In the genomic region with DNA sequence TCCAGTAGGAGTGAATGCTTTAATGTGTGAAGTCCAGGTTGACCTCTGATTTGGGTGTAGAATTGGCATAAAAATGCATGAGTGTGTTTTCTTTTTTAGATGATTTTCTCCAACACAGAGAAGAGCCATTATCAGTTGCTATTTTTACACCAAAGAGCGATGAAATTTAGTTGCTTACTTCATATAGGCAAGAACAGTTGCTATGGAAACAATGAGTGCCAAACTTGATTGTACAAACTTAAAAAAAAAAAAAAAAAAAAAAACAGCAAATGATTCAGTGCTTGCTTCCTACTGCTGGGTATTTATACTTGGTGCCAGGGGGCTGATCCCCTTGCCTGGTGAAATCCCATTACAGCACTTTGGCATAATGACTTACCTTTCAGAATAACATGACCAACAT, we compare ENCODE assay signal across 30 mouse cellular contexts.
A peak's percentile ranks its signal among the peaks of the same experiment; 100 is the strongest.
DNase-seq lines count a peak whose midpoint lies in the region; ATAC-seq and TF ChIP-seq lines count a peak whose summit lies in the region.
"Had no signal": no experiment of that assay in that cellular context is flagged by ENCODE, and none has a peak within 500 bp of the region (broad histone marks: within the 10 kb centered on the region; RNA-seq: fewer than 3 reads in every experiment).

No protein-coding gene starts in this region.

- H3K4me2 ChIP-seq in forebrain, embryonic 14.5 days (ENCODE audit: low read length) = no peak overlapping the region
- no peak overlapping the region for H3K4me2 ChIP-seq in hindbrain, embryonic 16.5 days (ENCODE audit: low read length)
- H3K4me2 ChIP-seq in hindbrain, embryonic 13.5 days = no peak overlapping the region
- no peak overlapping the region for H3K4me2 ChIP-seq in midbrain, postnatal 0 days (ENCODE audit: low read depth, low read length, poor library complexity, severe bottlenecking)
- H3K4me2 ChIP-seq in midbrain, embryonic 15.5 days = no peak overlapping the region
- H3K4me2 ChIP-seq: embryonic facial prominence, embryonic 13.5 days; heart, embryonic 11.5 days; hindbrain, embryonic 14.5 days; kidney, embryonic 15.5 days; limb, embryonic 12.5 days; liver, embryonic 15.5 days; lung, embryonic 14.5 days had no signal

- H3K9me3 ChIP-seq in forebrain, embryonic 14.5 days (replicated peaks; ENCODE audit: control insufficient read depth, low read length) = no peaks in the 10 kb centered on the region
- H3K9me3 ChIP-seq in forebrain, embryonic 10.5 days = no peaks in the 10 kb centered on the region
- H3K9me3 ChIP-seq in hindbrain, embryonic 16.5 days (ENCODE audit: control insufficient read depth, low read length) = no peaks in the 10 kb centered on the region
- H3K9me3 ChIP-seq in hindbrain, embryonic 13.5 days = no peaks in the 10 kb centered on the region
- H3K9me3 ChIP-seq in midbrain, postnatal 0 days (ENCODE audit: low read length) = no peaks in the 10 kb centered on the region
- no peaks in the 10 kb centered on the region for H3K9me3 ChIP-seq in midbrain, embryonic 15.5 days
- H3K9me3 ChIP-seq: embryonic facial prominence, embryonic 13.5 days; kidney, embryonic 15.5 days; limb, embryonic 12.5 days; liver, embryonic 15.5 days had no signal

- H3K4me1 ChIP-seq in forebrain, embryonic 14.5 days (ENCODE audit: control insufficient read depth, insufficient read depth, low read length) = no peaks in the 10 kb centered on the region
- no peaks in the 10 kb centered on the region for H3K4me1 ChIP-seq in forebrain, embryonic 10.5 days
- H3K4me1 ChIP-seq in hindbrain, embryonic 16.5 days (ENCODE audit: control insufficient read depth, insufficient read depth, low read depth, low read length) = no peaks in the 10 kb centered on the region
- no peaks in the 10 kb centered on the region for H3K4me1 ChIP-seq in hindbrain, embryonic 13.5 days (replicated peaks)
- H3K4me1 ChIP-seq in midbrain, postnatal 0 days (ENCODE audit: insufficient read depth, low read length) = no peaks in the 10 kb centered on the region
- no peaks in the 10 kb centered on the region for H3K4me1 ChIP-seq in midbrain, embryonic 15.5 days
- no peaks in the 10 kb centered on the region for H3K4me1 ChIP-seq in thymus, adult 2 months (replicated peaks; ENCODE audit: control insufficient read depth, insufficient read depth, low read length)
- H3K4me1 ChIP-seq: embryonic facial prominence, embryonic 13.5 days; kidney, embryonic 15.5 days; limb, embryonic 12.5 days; liver, embryonic 15.5 days had no signal

- TF ChIP-seq CTCF in midbrain, postnatal 0 days (IDR thresholded peaks at IDR 0.05) = no peak
- no peak for TF ChIP-seq CTCF in thymus, adult 2 months (IDR thresholded peaks at IDR 0.05; ENCODE audit: borderline replicate concordance, control insufficient read depth, extremely low read depth, insufficient read depth, low read length, poor library complexity)

- no peak for ATAC-seq in forebrain, embryonic 14.5 days
- peak; percentile 67 for ATAC-seq in hindbrain, embryonic 16.5 days
- ATAC-seq in hindbrain, embryonic 13.5 days (ENCODE audit: low FRiP score) = no peak
- ATAC-seq in midbrain, postnatal 0 days (ENCODE audit: low FRiP score) = no peak
- ATAC-seq in midbrain, embryonic 15.5 days (replicated peaks) = no peak
- ATAC-seq: activated CD4-positive, CD25-positive, alpha-beta regulatory T cell, adult 4 months had no signal

- H3K27ac ChIP-seq in forebrain, embryonic 14.5 days (ENCODE audit: low read depth, low read length) = no peak overlapping the region
- no peak overlapping the region for H3K27ac ChIP-seq in forebrain, embryonic 10.5 days
- no peak overlapping the region for H3K27ac ChIP-seq in hindbrain, embryonic 16.5 days (ENCODE audit: low read depth, low read length)
- H3K27ac ChIP-seq in hindbrain, embryonic 13.5 days = no peak overlapping the region
- no peak overlapping the region for H3K27ac ChIP-seq in midbrain, postnatal 0 days (ENCODE audit: low read depth, low read length)
- no peak overlapping the region for H3K27ac ChIP-seq in midbrain, embryonic 15.5 days
- no peak overlapping the region for H3K27ac ChIP-seq in thymus, adult 2 months (ENCODE audit: control insufficient read depth, insufficient read depth, low read length)
- H3K27ac ChIP-seq: embryonic facial prominence, embryonic 13.5 days; hindbrain, embryonic 14.5 days; kidney, embryonic 15.5 days; limb, embryonic 12.5 days; liver, embryonic 15.5 days had no signal

- peak; percentile 38 for DNase-seq in forebrain, embryonic 14.5 days (ENCODE audit: low spot score)
- DNase-seq in forebrain, embryonic 10.5 days (ENCODE audit: extremely low spot score, low spot score) = no peak
- peak; percentile 51 for DNase-seq in midbrain, postnatal 0 days (ENCODE audit: low spot score)
- peak; percentile 66 for DNase-seq in telencephalon, adult 2 months (ENCODE audit: low read depth, low spot score)
- DNase-seq in thymus, adult 2 months = no peak
- DNase-seq: adrenal gland, adult 2 months; cerebellum, adult 11-12 months; cerebellum, adult 9-11 months; gastrocnemius, postnatal 25 days; heart, adult 18-20 months; heart, postnatal 36 days; kidney, adult 18-20 months; kidney, postnatal 25 days; lung, embryonic 14.5 days; lung, postnatal 14 days; retina, postnatal 1 day; spleen, adult 18-20 months; thymus, adult 18-20 months; thymus, postnatal 36 days had no signal

- H3K27me3 ChIP-seq in forebrain, embryonic 14.5 days (replicated peaks; ENCODE audit: control insufficient read depth, insufficient read depth, low read length) = no peaks in the 10 kb centered on the region
- H3K27me3 ChIP-seq in forebrain, embryonic 10.5 days (ENCODE audit: poor library complexity, severe bottlenecking) = no peaks in the 10 kb centered on the region
- H3K27me3 ChIP-seq in hindbrain, embryonic 16.5 days (replicated peaks; ENCODE audit: control insufficient read depth, insufficient read depth, low read length) = no peaks in the 10 kb centered on the region
- no peaks in the 10 kb centered on the region for H3K27me3 ChIP-seq in hindbrain, embryonic 13.5 days
- H3K27me3 ChIP-seq in midbrain, postnatal 0 days (ENCODE audit: insufficient read depth, low read length) = no peaks in the 10 kb centered on the region
- H3K27me3 ChIP-seq in midbrain, embryonic 15.5 days (replicated peaks) = no peaks in the 10 kb centered on the region
- no peaks in the 10 kb centered on the region for H3K27me3 ChIP-seq in thymus, adult 2 months (ENCODE audit: control insufficient read depth, insufficient read depth, low read length)
- H3K27me3 ChIP-seq: CH12.LX; embryonic facial prominence, embryonic 13.5 days; kidney, embryonic 15.5 days; limb, embryonic 12.5 days; liver, embryonic 15.5 days had no signal

- TF ChIP-seq POLR2A in thymus, adult 2 months (IDR thresholded peaks at IDR 0.05; ENCODE audit: control insufficient read depth, extremely low read depth, insufficient read depth, low read length, poor library complexity) = no peak

- H3K4me3 ChIP-seq in forebrain, embryonic 14.5 days (ENCODE audit: low read depth, low read length) = no peak overlapping the region
- H3K4me3 ChIP-seq in forebrain, embryonic 10.5 days = no peak overlapping the region
- no peak overlapping the region for H3K4me3 ChIP-seq in hindbrain, embryonic 16.5 days (ENCODE audit: low read length)
- H3K4me3 ChIP-seq in hindbrain, embryonic 13.5 days = no peak overlapping the region
- H3K4me3 ChIP-seq in midbrain, postnatal 0 days (ENCODE audit: low read depth, low read length) = no peak overlapping the region
- H3K4me3 ChIP-seq in midbrain, embryonic 15.5 days = no peak overlapping the region
- no peak overlapping the region for H3K4me3 ChIP-seq in thymus, adult 2 months (ENCODE audit: control insufficient read depth, insufficient read depth, low read length)
- H3K4me3 ChIP-seq: embryonic facial prominence, embryonic 13.5 days; kidney, embryonic 15.5 days; limb, embryonic 12.5 days; liver, embryonic 15.5 days had no signal

- no peaks in the 10 kb centered on the region for H3K36me3 ChIP-seq in forebrain, embryonic 14.5 days (ENCODE audit: control insufficient read depth, insufficient read depth, low read length)
- no peaks in the 10 kb centered on the region for H3K36me3 ChIP-seq in forebrain, embryonic 10.5 days (replicated peaks)
- no peaks in the 10 kb centered on the region for H3K36me3 ChIP-seq in hindbrain, embryonic 16.5 days (ENCODE audit: control insufficient read depth, insufficient read depth, low read length)
- H3K36me3 ChIP-seq in hindbrain, embryonic 13.5 days = no peaks in the 10 kb centered on the region
- H3K36me3 ChIP-seq in midbrain, postnatal 0 days (ENCODE audit: insufficient read depth, low read length) = no peaks in the 10 kb centered on the region
- no peaks in the 10 kb centered on the region for H3K36me3 ChIP-seq in midbrain, embryonic 15.5 days (replicated peaks)
- no peaks in the 10 kb centered on the region for H3K36me3 ChIP-seq in thymus, adult 2 months (ENCODE audit: control insufficient read depth, insufficient read depth, low read length)
- H3K36me3 ChIP-seq: embryonic facial prominence, embryonic 13.5 days; kidney, embryonic 15.5 days; limb, embryonic 12.5 days; liver, embryonic 15.5 days had no signal

- no peak overlapping the region for H3K9ac ChIP-seq in forebrain, embryonic 14.5 days (ENCODE audit: low read length)
- H3K9ac ChIP-seq in hindbrain, embryonic 16.5 days (ENCODE audit: low read depth, low read length) = no peak overlapping the region
- no peak overlapping the region for H3K9ac ChIP-seq in hindbrain, embryonic 13.5 days
- H3K9ac ChIP-seq in midbrain, postnatal 0 days (replicated peaks; ENCODE audit: low read length, poor library complexity, severe bottlenecking) = no peak overlapping the region
- no peak overlapping the region for H3K9ac ChIP-seq in midbrain, embryonic 15.5 days
- H3K9ac ChIP-seq: embryonic facial prominence, embryonic 13.5 days; hindbrain, embryonic 14.5 days; kidney, embryonic 15.5 days; limb, embryonic 12.5 days; liver, embryonic 15.5 days; lung, embryonic 14.5 days had no signal

- WGBS in forebrain, embryonic 14.5 days = 76% methylated on average over 1 of the region's 1 CpGs
- 92% methylated on average over 1 of the region's 1 CpGs for WGBS in forebrain, embryonic 10.5 days
- WGBS in hindbrain, embryonic 16.5 days = 59% methylated on average over 1 of the region's 1 CpGs
- 82% methylated on average over 1 of the region's 1 CpGs for WGBS in hindbrain, embryonic 13.5 days
- 39% methylated on average over 1 of the region's 1 CpGs for WGBS in midbrain, postnatal 0 days
- 67% methylated on average over 1 of the region's 1 CpGs for WGBS in midbrain, embryonic 15.5 days
- 94% methylated on average over 1 of the region's 1 CpGs for WGBS in thymus, adult 2 months

Comparison
In these comparisons a context has a peak if more than half of its experiments do, and no peak if none do; other contexts are left out.
1. DNase-seq: peak in forebrain, embryonic 14.5 days (single experiment), midbrain, postnatal 0 days (single experiment) and telencephalon, adult 2 months (single experiment); none in forebrain, embryonic 10.5 days (single experiment) and thymus, adult 2 months (single experiment).